Mouse (Mus musculus) forebrain, embryonic 13.5 days (tissue): Measurements from ENCODE around the gene Lmln. TPM values are rescaled to one million over a fixed set of nuclear protein-coding genes. Genes with fewer than 3 reads are reported as not detected.
A peak's percentile ranks its signal among the peaks of the same experiment; 100 is the strongest.
"Not testable (repeated sequence)": the region's sequence is repeated elsewhere in the genome, so short reads cannot be mapped to it uniquely, and the experiment has no call there.

Experiments used
- ATAC-seq: fragments of 200-750 bp; cut with Nextera tagmentation; 2 replicates; pipeline ENCODE4 v1.8.0; 2017
- H3K27ac ChIP-seq: fragments of 300-500 bp; sonication (generic); 2 replicates; pipeline ENCODE4 v1.5.1; 2015; ENCODE audit warnings: inconsistent platforms, mild to moderate bottlenecking, moderate library complexity
- H3K27me3 ChIP-seq: fragments of 300-500 bp; sonication (generic); 2 replicates; pipeline ENCODE4 v1.6.1; 2015; ENCODE audit warnings: mild to moderate bottlenecking, inconsistent platforms
- H3K36me3 ChIP-seq: fragments of 300-500 bp; sonication (generic); 2 replicates; pipeline ENCODE4 v1.6.1; 2015; ENCODE audit warnings: mild to moderate bottlenecking, inconsistent platforms; ENCODE audit not compliant: poor library complexity, severe bottlenecking
- H3K4me1 ChIP-seq: fragments of 300-500 bp; sonication (generic); 2 replicates; pipeline ENCODE4 v1.6.1; 2015; ENCODE audit warnings: inconsistent platforms
- H3K4me2 ChIP-seq: fragments of 300-500 bp; sonication (generic); 2 replicates; pipeline ENCODE4 v1.6.1; 2015; ENCODE audit warnings: inconsistent platforms, mild to moderate bottlenecking, moderate library complexity
- H3K4me3 ChIP-seq: fragments of 300-500 bp; sonication (generic); 2 replicates; pipeline ENCODE4 v1.5.1; 2015; ENCODE audit warnings: mild to moderate bottlenecking, inconsistent platforms
- H3K9ac ChIP-seq: fragments of 300-500 bp; sonication (generic); 2 replicates; pipeline ENCODE4 v1.6.1; 2015; ENCODE audit warnings: mild to moderate bottlenecking, inconsistent platforms
- H3K9me3 ChIP-seq: fragments of 300-500 bp; sonication (generic); replicated peaks from 2 replicates; pipeline ENCODE4 v1.6.1; 2016; ENCODE audit warnings: inconsistent platforms
- WGBS: fragments of 180-500 bp; shearing (Covaris S2); methylation state at CpG from one replicate; pipeline ENCODE4 v1.1.7; 2015; 5-methylcytosine and 5-hydroxymethylcytosine counted together
- polyA plus RNA-seq: library from polyadenylated mRNA; unstranded; fragments of >200 nt; fragmentation: Nextera tagmentation; extraction: Ambion mirVana; gene quantifications from 2 replicates; pipeline ENCODE4 v1.2.1, GENCODE M21; 2015

The Lmln gene
- polyA plus RNA-seq, 1 experiment from 2014 or later: 3.4 TPM

DNA sequence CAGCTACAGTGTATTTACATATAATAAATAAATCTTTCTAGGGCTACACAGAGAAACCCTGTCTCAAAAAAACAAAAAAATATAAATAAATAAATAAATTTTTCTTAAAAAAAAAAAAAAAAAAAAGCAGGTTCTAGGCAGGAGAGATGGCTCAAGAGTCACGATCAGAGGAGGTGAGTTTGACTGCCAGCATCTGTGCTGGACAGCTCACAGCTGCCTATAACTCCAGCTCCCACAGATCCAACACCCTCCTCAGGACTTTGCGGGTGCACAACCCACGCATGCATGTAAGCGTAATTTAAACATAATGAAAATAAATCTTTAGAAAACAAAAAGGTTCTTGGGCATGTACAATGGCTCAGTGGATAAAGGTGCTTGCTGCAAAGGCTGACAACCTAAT lies 26.3 kb upstream of the Lmln start:
- no peaks in the 10 kb centered on the region for H3K36me3 ChIP-seq
- WGBS: 88% methylated on average over 4 of the region's 4 CpGs
- H3K4me2 ChIP-seq: no peak overlapping the region
- H3K9me3 ChIP-seq: no peaks in the 10 kb centered on the region
- no peak overlapping the region for H3K9ac ChIP-seq
- H3K4me3 ChIP-seq: no peak overlapping the region
- H3K27me3 ChIP-seq: no peaks in the 10 kb centered on the region
- H3K4me1 ChIP-seq: no peaks in the 10 kb centered on the region
- ATAC-seq: no peak
- H3K27ac ChIP-seq: no peak overlapping the region

DNA sequence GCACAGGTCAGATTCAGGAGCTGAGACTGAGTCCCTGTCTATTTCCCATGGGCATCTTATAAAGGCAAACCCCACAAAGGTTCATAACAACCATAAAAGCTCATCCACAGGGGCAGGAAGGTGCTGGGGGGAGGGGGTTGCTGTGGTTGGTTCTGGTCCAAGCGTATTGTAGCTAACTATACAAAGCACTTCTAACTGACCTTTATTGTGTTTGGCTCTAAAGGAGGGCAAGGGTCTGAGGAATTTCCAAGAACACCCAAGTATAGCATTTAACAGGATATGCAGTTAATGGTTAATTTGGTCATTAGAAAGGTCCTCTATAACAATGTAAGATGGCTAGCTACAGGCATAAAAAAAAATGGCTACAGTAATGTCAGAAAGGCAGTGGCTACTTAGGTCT lies 19.6 kb upstream of the Lmln start:
- no peak for ATAC-seq
- H3K4me3 ChIP-seq: no peak overlapping the region
- H3K4me2 ChIP-seq: no peak overlapping the region
- H3K9me3 ChIP-seq: no peaks in the 10 kb centered on the region
- no peak overlapping the region for H3K9ac ChIP-seq
- no peaks in the 10 kb centered on the region for H3K36me3 ChIP-seq
- H3K27me3 ChIP-seq: no peaks in the 10 kb centered on the region
- H3K4me1 ChIP-seq: no peaks in the 10 kb centered on the region
- H3K27ac ChIP-seq: no peak overlapping the region
- WGBS: 77% methylated on average over 1 of the region's 1 CpGs

- H3K4me3 ChIP-seq: no peak overlapping the region
- H3K27ac ChIP-seq: no peak overlapping the region
- no peaks in the 10 kb centered on the region for H3K27me3 ChIP-seq
- WGBS: 92% methylated on average over 2 of the region's 2 CpGs
- no peak for ATAC-seq
- H3K4me1 ChIP-seq: no peaks in the 10 kb centered on the region
- H3K9ac ChIP-seq: no peak overlapping the region
- no peaks in the 10 kb centered on the region for H3K36me3 ChIP-seq
- H3K9me3 ChIP-seq: no peaks in the 10 kb centered on the region
- H3K4me2 ChIP-seq: no peak overlapping the region
These were observed 19.1 kb upstream of the Lmln start for GRCm38 (mm10) chr16:33043268-33043667.

GRCm38 (mm10) chr16:33048004-33048403 lies 14.3 kb upstream of the Lmln start:
- WGBS: 97% methylated on average over 1 of the region's 1 CpGs
- no peak for ATAC-seq
- H3K4me3 ChIP-seq: no peak overlapping the region
- no peak overlapping the region for H3K9ac ChIP-seq
- no peak overlapping the region for H3K4me2 ChIP-seq
- H3K36me3 ChIP-seq: no peaks in the 10 kb centered on the region
- no peaks in the 10 kb centered on the region for H3K27me3 ChIP-seq
- no peaks in the 10 kb centered on the region for H3K9me3 ChIP-seq
- no peaks in the 10 kb centered on the region for H3K4me1 ChIP-seq
- no peak overlapping the region for H3K27ac ChIP-seq

- Histone ChIP-seq H3K9me3 (no peaks in the 10 kb centered on the region), H3K27ac (no peak overlapping the region), H3K4me2 (no peak overlapping the region), H3K4me1 (no peaks in the 10 kb centered on the region), H3K27me3 (no peaks in the 10 kb centered on the region), H3K9ac (no peak overlapping the region), H3K36me3 (no peaks in the 10 kb centered on the region), H3K4me3 (no peak overlapping the region)
- 77% methylated on average over 2 of the region's 2 CpGs for WGBS
- ATAC-seq: no peak
These were observed 13.6 kb upstream of the Lmln start for GRCm38 (mm10) chr16:33048686-33049085.

GRCm38 (mm10) chr16:33049809-33050208 lies 12.5 kb upstream of the Lmln start:
- Histone ChIP-seq H3K4me2 (no peak overlapping the region), H3K27me3 (no peaks in the 10 kb centered on the region), H3K9ac (no peak overlapping the region), H3K4me3 (no peak overlapping the region), H3K9me3 (no peaks in the 10 kb centered on the region), H3K36me3 (no peaks in the 10 kb centered on the region), H3K4me1 (no peaks in the 10 kb centered on the region), H3K27ac (no peak overlapping the region)
- no peak for ATAC-seq
- WGBS: 92% methylated on average over 16 of the region's 16 CpGs

GRCm38 (mm10) chr16:33053141-33053540 lies 9.2 kb upstream of the Lmln start:
- no peaks in the 10 kb centered on the region for H3K9me3 ChIP-seq
- ATAC-seq: no peak
- H3K27me3 ChIP-seq: no peaks in the 10 kb centered on the region
- H3K4me1 ChIP-seq: peaks cover 14% of the 10 kb centered on the region
- H3K27ac ChIP-seq: no peak overlapping the region
- no peak overlapping the region for H3K4me3 ChIP-seq
- H3K4me2 ChIP-seq: no peak overlapping the region
- WGBS: 79% methylated on average over 5 of the region's 5 CpGs
- H3K36me3 ChIP-seq: peaks cover 3% of the 10 kb centered on the region
- no peak overlapping the region for H3K9ac ChIP-seq

DNA sequence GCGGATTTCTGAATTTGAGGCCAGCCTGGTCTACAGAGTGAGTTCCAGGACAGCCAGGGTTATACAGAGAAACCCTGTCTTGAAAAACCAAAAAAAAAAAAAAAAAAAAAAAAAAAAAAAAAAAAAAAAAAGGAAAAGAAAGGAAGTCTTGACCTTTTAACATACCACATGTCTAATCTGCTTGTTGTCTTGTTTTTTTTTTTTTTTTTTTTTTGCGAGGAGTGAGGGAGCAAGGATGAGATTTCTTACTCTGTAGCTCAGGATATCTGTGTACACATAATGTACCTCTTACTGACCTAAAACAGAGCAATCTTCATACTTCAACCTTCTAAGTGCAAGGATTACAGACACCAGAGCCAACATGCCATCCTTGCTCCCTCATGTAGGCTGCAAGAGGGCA lies 7.4 kb upstream of the Lmln start:
- not testable (repeated sequence) for H3K9me3 ChIP-seq, H3K4me3 ChIP-seq, H3K27ac ChIP-seq, ATAC-seq, H3K9ac ChIP-seq, H3K27me3 ChIP-seq
- H3K36me3 ChIP-seq: peaks cover 21% of the 10 kb centered on the region
- H3K4me1 ChIP-seq: peaks cover 28% of the 10 kb centered on the region
- 85% methylated on average over 2 of the region's 2 CpGs for WGBS
- 0 out of 2 replicates have a peak overlapping the region, but pooled peaks have one; percentile 21 for H3K4me2 ChIP-seq

GRCm38 (mm10) chr16:33055655-33056054 lies 6.7 kb upstream of the Lmln start:
- Histone ChIP-seq H3K9ac (peak overlapping the region; percentile 60), H3K4me2 (peak overlapping the region; percentile 77), H3K27me3 (no peaks in the 10 kb centered on the region), H3K9me3 (no peaks in the 10 kb centered on the region), H3K27ac (peak overlapping the region; percentile 88; the same call in 1 of the 2 replicates), H3K4me1 (peaks cover 28% of the 10 kb centered on the region), H3K4me3 (peak overlapping the region; percentile 93), H3K36me3 (peaks cover 29% of the 10 kb centered on the region)
- WGBS: 20% methylated on average over 10 of the region's 10 CpGs
- ATAC-seq: peak; percentile 36

DNA sequence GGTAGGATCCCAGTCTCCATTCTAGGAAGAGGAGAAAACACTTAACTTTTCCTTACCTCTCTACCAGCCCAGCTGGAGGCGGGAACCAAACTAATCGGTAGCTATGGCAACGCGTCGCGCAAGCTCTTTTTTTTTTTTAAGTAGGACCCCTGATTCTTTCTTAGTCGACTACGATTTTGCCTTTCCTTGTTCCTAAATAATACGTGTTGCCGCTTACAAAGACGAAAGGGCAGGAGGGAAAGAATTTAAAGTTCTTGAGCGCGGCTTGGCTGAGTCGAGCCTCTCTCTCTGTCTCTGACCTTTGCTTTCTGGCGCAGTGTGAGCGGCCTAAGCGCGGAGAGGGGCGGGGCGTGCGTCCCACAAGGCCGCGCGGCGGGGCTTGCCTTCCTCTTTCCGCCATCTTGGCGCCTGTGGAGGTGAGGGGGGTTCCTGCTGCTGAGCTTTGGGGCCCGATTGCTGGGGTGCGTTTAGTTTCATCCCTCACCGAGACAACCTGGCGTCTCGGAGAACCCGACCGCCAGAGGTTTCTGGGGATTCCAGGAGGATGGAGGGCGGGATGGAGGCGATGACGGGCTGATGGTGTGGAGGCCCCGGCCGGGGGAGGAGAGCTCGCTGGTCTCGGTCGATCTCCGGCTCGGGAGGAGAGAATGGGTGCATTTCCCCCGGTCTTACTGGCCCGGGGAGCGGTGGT lies 6.1 kb upstream of the Lmln start, which contains the start of the genes Iqcg and Rpl35a:
TSS of gene Iqcg (minus strand) at position 124 of the 691 bp plus-strand sequence.
TSS of gene Rpl35a (plus strand) at position 359 of the 691 bp plus-strand sequence.
- WGBS: under 1% methylated on average over 46 of the region's 47 CpGs
- H3K27me3 ChIP-seq: no peaks in the 10 kb centered on the region
- peaks cover 28% of the 10 kb centered on the region for H3K4me1 ChIP-seq
- H3K9me3 ChIP-seq: no peaks in the 10 kb centered on the region
- ATAC-seq: peak; percentile 93
- H3K36me3 ChIP-seq: peaks cover 34% of the 10 kb centered on the region
- peak within 1 kb of the TSS; percentile 93 for H3K4me3 ChIP-seq
- peak within 1 kb of the TSS; percentile 88 for H3K27ac ChIP-seq
- peak within 1 kb of the TSS; percentile 98 for H3K9ac ChIP-seq
- peak within 1 kb of the TSS; percentile 77 for H3K4me2 ChIP-seq

DNA sequence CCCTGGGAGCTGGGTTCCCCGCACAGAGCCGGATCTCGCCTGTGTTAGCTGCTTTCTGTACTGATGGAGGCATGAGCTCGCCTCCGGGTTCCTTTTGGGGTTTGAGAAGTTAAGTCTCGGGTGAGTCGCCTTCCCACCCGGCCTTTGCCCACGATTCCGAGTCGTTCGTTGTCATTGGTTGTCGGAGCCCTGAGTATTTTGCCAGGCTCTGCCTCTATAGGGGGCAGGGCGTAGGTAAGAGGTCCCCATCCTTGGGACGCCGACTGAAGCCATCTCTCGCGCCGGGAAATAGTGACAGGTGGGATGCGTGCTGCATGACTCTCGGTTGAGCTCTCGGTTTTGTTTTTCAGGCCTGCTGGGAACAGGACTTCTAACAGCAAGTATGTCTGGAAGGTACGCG lies 5.5 kb upstream of the Lmln start:
- peak; percentile 57 for ATAC-seq
- Histone ChIP-seq H3K4me3 (peak overlapping the region; percentile 93), H3K36me3 (peaks cover 34% of the 10 kb centered on the region), H3K9ac (peak overlapping the region; percentile 98), H3K27me3 (no peaks in the 10 kb centered on the region), H3K4me1 (peaks cover 30% of the 10 kb centered on the region), H3K9me3 (no peaks in the 10 kb centered on the region), H3K27ac (peak overlapping the region; percentile 88), H3K4me2 (peak overlapping the region; percentile 77)
- WGBS: under 1% methylated on average over 24 of the region's 24 CpGs

GRCm38 (mm10) chr16:33058033-33058432 lies 4.3 kb upstream of the Lmln start:
- WGBS: 90% methylated on average over 16 of the region's 16 CpGs

More at GRCm38 (mm10) chr16:33058033-33058432, 4.3 kb upstream of the Lmln start:
- Histone ChIP-seq H3K9me3 (no peaks in the 10 kb centered on the region), H3K36me3 (peaks cover 34% of the 10 kb centered on the region), H3K4me2 (peak overlapping the region; percentile 77), H3K4me3 (peak overlapping the region; percentile 93), H3K27ac (no peak overlapping the region), H3K27me3 (no peaks in the 10 kb centered on the region), H3K4me1 (peaks cover 37% of the 10 kb centered on the region), H3K9ac (peak overlapping the region; percentile 46)
- no peak for ATAC-seq
